Mouse (Mus musculus) intestine, postnatal 0 days (tissue): ENCODE data around the gene Lamb1. TPM values are rescaled to one million over a fixed set of nuclear protein-coding genes. Genes with fewer than 3 reads are reported as not detected.

Experiments
- ATAC-seq: fragments of 200-750 bp; cut with Nextera tagmentation; 2 replicates; pipeline ENCODE4 v1.8.0; 2017; ENCODE audit warnings: mild to moderate bottlenecking, moderate TSS enrichment, moderate library complexity
- H3K27ac ChIP-seq: fragments of 300-500 bp; sonication (generic); 2 replicates; pipeline ENCODE4 v1.5.1; 2014; ENCODE audit warnings: mild to moderate bottlenecking, low read depth, low read length, moderate library complexity
- H3K27me3 ChIP-seq: fragments of 300-500 bp; sonication (generic); replicated peaks from 2 replicates; pipeline ENCODE4 v1.6.1; 2014; ENCODE audit warnings: low read length, mixed read lengths; ENCODE audit not compliant: control insufficient read depth, insufficient read depth
- H3K36me3 ChIP-seq: fragments of 300-500 bp; sonication (generic); 2 replicates; pipeline ENCODE4 v1.6.1; 2014; ENCODE audit warnings: mild to moderate bottlenecking, moderate library complexity; ENCODE audit not compliant: control insufficient read depth, insufficient read depth
- H3K4me1 ChIP-seq: fragments of 300-500 bp; sonication (generic); replicated peaks from 2 replicates; pipeline ENCODE4 v1.6.1; 2014; ENCODE audit warnings: antibody characterized with exemption, low read length, mixed read lengths; ENCODE audit not compliant: control insufficient read depth, insufficient read depth
- H3K4me2 ChIP-seq: fragments of 300-500 bp; sonication (generic); replicated peaks from 2 replicates; pipeline ENCODE4 v1.6.1; 2014; ENCODE audit warnings: low read depth, mild to moderate bottlenecking, moderate library complexity
- H3K4me3 ChIP-seq: fragments of 300-500 bp; sonication (generic); 2 replicates; pipeline ENCODE4 v1.5.1; 2014; ENCODE audit warnings: low read depth, low read length
- H3K9ac ChIP-seq: fragments of 300-500 bp; sonication (generic); 2 replicates; pipeline ENCODE4 v1.6.1; 2014; ENCODE audit warnings: mild to moderate bottlenecking, low read depth, low read length
- H3K9me3 ChIP-seq: fragments of 300-500 bp; sonication (generic); 2 replicates; pipeline ENCODE4 v1.6.1; 2016; ENCODE audit warnings: mixed run types; ENCODE audit not compliant: control insufficient read depth
- CTCF ChIP-seq: sonication (generic); IDR thresholded peaks from 2 replicates; pipeline ENCODE4 v1.5.1; 2016; ENCODE audit warnings: low read depth, mild to moderate bottlenecking, control low read depth, antibody characterized with exemption, moderate library complexity
- WGBS: fragments of 180-500 bp; shearing (Covaris S2); extraction: QIAGEN DNeasy Blood & Tissue Kit; methylation state at CpG from one replicate; pipeline ENCODE4 v1.1.7; 2014; 5-methylcytosine and 5-hydroxymethylcytosine counted together
- polyA plus RNA-seq: library from polyadenylated mRNA; unstranded; fragments of >200 nt; fragmentation: Nextera tagmentation; extraction: Ambion mirVana; gene quantifications from 2 replicates; pipeline ENCODE4 v1.2.1, GENCODE M21; 2015

Gene Lamb1
- polyA plus RNA-seq, 1 experiment from 2014 or later, result 25.8 TPM

GRCm38 (mm10) chr12:31333261-31333660 is 68.2 kb downstream of the Lamb1 start:
- WGBS, result 90% methylated on average over 1 of the region's 1 CpGs
- no peaks in the 10 kb centered on the region for H3K9me3 ChIP-seq
- H3K9ac ChIP-seq, result no peak overlapping the region
- H3K4me2 ChIP-seq, result no peak overlapping the region
- no peak for TF ChIP-seq CTCF
- H3K36me3 ChIP-seq, result peaks cover 69% of the 10 kb centered on the region
- ATAC-seq, result no peak
- H3K4me3 ChIP-seq, result no peak overlapping the region
- H3K4me1 ChIP-seq, result no peaks in the 10 kb centered on the region
- no peak overlapping the region for H3K27ac ChIP-seq
- H3K27me3 ChIP-seq, result no peaks in the 10 kb centered on the region

GRCm38 (mm10) chr12:31350191-31350943 is 85.3 kb downstream of the Lamb1 start:
- Histone ChIP-seq H3K4me3 (peak overlapping the region; percentile 94), H3K36me3 (no peaks in the 10 kb centered on the region), H3K4me2 (peak overlapping the region; percentile 78), H3K27me3 (no peaks in the 10 kb centered on the region), H3K4me1 (no peaks in the 10 kb centered on the region; the same call in none of the 2 replicates), H3K9me3 (no peaks in the 10 kb centered on the region), H3K27ac (peak overlapping the region; percentile 91), H3K9ac (peak overlapping the region; percentile 93)
- WGBS, result 18% methylated on average over 15 of the region's 15 CpGs
- no peak for ATAC-seq
- TF ChIP-seq CTCF, result no peak

- 6% methylated on average over 52 of the region's 66 CpGs for WGBS
- Histone ChIP-seq H3K4me1 (no peaks in the 10 kb centered on the region; the same call in none of the 2 replicates), H3K4me3 (peak within 1 kb of the TSS; percentile 94), H3K36me3 (no peaks in the 10 kb centered on the region), H3K27ac (peak within 1 kb of the TSS; percentile 91), H3K4me2 (peak within 1 kb of the TSS; percentile 78), H3K9me3 (no peaks in the 10 kb centered on the region), H3K27me3 (no peaks in the 10 kb centered on the region), H3K9ac (peak within 1 kb of the TSS; percentile 93)
- no peak for TF ChIP-seq CTCF
- peak; percentile 99 for ATAC-seq
Measured at GRCm38 (mm10) chr12:31350944-31351928, 86.2 kb downstream of the Lamb1 start, which contains the start of gene Dld. Dld (minus strand) TSS chr12:31351453.

GRCm38 (mm10) chr12:31366428-31366827 is 101.4 kb downstream of the Lamb1 start:
- ATAC-seq, result no peak
- H3K4me3 ChIP-seq, result no peak overlapping the region
- H3K4me1 ChIP-seq, result no peaks in the 10 kb centered on the region
- no peak overlapping the region for H3K9ac ChIP-seq
- H3K27me3 ChIP-seq, result no peaks in the 10 kb centered on the region
- no peaks in the 10 kb centered on the region for H3K36me3 ChIP-seq
- WGBS, result 63% methylated on average over 3 of the region's 3 CpGs
- no peaks in the 10 kb centered on the region for H3K9me3 ChIP-seq
- no peak overlapping the region for H3K27ac ChIP-seq
- H3K4me2 ChIP-seq, result no peak overlapping the region
- no peak for TF ChIP-seq CTCF

- H3K9me3 ChIP-seq, result no peaks in the 10 kb centered on the region
- H3K27me3 ChIP-seq, result no peaks in the 10 kb centered on the region
- H3K9ac ChIP-seq, result no peak overlapping the region
- no peak overlapping the region for H3K4me2 ChIP-seq
- no peak for ATAC-seq
- TF ChIP-seq CTCF, result no peak
- no peak overlapping the region for H3K27ac ChIP-seq
- no peaks in the 10 kb centered on the region for H3K4me1 ChIP-seq
- 88% methylated on average over 5 of the region's 5 CpGs for WGBS
- no peak overlapping the region for H3K4me3 ChIP-seq
- H3K36me3 ChIP-seq, result no peaks in the 10 kb centered on the region
Measured at GRCm38 (mm10) chr12:31367721-31368120, 102.7 kb downstream of the Lamb1 start.

GRCm38 (mm10) chr12:31369118-31369517 is 104.1 kb downstream of the Lamb1 start:
- Histone ChIP-seq H3K9ac (no peak overlapping the region), H3K4me1 (no peaks in the 10 kb centered on the region), H3K9me3 (no peaks in the 10 kb centered on the region), H3K27ac (no peak overlapping the region), H3K27me3 (no peaks in the 10 kb centered on the region), H3K4me3 (no peak overlapping the region), H3K36me3 (no peaks in the 10 kb centered on the region), H3K4me2 (no peak overlapping the region)
- no peak for ATAC-seq
- TF ChIP-seq CTCF, result no peak
- WGBS, result 86% methylated on average over 1 of the region's 1 CpGs
